Mouse (Mus musculus) thymus, postnatal 36 days (tissue): ENCODE results near the gene Cnga3.
A peak's percentile ranks its signal among the peaks of the same experiment; 100 is the strongest.

ENCODE experiments used
- DNase-seq, 2 experiments: peaks; one replicate each; pipeline ENCODE4 v3.0.0; 2022; ENCODE audit warnings: mixed read lengths in 2 of 2

Gene Cnga3

DNA sequence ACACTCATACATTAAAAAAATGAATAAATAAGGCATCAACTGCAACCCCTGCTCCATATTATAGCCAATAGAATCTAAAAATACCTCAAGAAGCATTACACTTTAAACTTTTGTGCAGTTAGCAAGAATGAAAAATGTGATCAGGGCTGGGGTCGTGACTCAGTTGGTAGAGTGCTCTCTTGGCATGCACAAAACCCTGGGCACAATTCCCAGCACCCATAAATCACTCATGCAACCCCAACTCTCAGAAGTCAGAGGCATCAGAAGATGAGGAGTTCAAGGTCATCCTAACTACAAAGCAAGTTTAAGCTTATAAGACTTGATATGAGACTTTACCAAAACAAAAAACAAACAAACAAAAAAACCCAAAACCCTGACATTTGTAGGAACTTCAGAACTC lies 73.5 kb downstream of the Cnga3 start:
- DNase-seq, result no peak

DNA sequence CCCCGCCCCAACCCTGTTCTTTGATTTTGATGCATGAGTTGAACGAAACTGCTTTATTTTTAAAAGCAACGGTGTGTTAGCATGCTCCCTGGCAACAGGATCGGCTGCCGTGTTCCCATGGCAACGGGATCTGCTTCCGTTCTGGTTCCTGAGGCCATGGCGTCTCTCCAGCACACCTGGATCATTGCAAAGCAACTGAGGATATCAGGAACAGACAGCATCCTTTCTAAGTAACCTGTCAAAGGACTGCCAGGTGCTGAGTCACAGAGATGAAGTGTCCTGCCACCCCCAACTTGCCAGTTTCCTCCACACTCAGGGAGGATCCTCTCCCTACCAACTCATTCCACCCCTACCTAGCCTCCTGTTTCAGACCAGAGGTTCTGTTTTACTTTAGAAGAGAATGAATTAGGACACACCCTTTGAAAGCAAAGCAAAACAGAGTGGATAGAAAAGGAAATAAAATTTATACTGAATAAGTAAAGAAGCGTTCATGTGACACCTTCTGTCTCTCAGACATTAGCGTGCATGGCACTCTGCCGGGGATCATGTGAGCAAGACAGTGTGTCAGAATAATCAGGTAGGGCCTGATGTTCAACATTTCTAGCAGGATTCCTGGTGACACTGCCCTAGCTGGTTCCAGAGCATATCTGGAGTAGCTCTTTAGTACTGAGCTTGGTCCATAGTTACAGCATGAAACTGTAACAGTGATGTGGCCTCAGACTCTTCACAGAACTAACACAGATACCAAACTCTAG lies 74.1 kb downstream of the Cnga3 start:
- DNase-seq, result no peak

- DNase-seq, result no peak
These were observed 74.7 kb downstream of the Cnga3 start for GRCm38 (mm10) chr1:37288941-37289340.

DNA sequence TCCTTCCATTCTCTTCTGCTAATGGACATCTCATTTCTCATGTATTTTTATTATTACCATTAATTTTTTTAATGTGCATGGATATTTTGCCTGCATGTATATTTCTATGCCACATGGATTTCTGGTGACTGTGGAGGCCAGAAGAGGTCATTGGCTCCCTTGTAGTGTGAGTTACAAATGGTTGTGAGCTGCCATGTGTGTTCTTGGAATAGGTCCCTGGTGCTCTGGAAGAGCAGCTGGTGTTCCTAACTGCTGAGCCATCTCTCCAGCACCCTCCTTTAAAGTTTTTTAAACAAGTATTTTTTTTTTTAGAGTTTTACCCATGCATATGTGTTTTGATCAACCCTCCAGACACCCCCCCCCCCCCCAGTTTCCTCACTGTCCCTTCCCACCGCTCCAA lies 82.2 kb downstream of the Cnga3 start:
- no peak for DNase-seq

DNA sequence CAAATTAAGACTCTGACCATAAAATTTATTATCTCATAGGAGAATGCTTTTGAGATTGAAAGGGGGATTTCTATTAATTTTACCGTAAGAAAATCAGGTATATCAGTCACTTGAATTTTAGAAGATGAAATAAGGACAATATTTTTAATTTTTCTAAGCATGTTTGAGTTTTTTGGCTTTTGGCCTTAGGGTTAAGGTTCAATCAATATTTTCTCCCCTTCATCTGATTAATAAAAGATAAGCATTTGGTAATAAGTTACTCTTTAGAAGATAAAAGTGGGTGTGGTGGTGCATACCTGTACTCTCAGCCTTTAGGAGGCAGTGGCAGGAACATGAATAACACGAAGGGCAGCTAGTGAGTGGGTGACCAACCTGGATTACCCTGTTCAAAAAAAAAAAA lies 84.7 kb downstream of the Cnga3 start:
- no peak for DNase-seq

GRCm38 (mm10) chr1:37299540-37300491 lies 85.6 kb downstream of the Cnga3 start, which contains the start of gene Inpp4a:
Inpp4a (plus strand) TSS chr1:37299865.
- DNase-seq, result peak; percentile 93 to 97

DNA sequence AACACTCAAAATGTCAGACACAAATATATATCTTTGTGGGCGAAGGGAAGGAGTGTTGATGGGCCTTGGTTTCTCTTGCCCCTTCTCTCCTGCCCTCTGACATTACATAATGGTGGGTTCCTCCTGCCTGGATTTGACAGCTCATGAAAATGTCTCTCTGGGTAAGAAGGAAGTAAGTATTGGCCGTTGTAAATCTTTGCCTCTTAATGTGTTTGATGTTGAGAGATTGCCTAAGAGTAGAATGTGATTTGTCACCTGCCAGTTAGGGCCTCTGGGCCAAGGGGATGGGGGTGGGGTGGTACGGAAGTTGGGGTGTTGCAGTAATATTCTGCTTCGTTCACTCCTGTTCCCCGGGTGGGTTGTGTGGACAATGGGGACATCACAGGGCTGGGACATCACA lies 86.4 kb downstream of the Cnga3 start:
- peak in 1 of 2 experiments; percentile 28 for DNase-seq

GRCm38 (mm10) chr1:37302801-37303200 lies 88.6 kb downstream of the Cnga3 start:
- DNase-seq, result no peak

DNA sequence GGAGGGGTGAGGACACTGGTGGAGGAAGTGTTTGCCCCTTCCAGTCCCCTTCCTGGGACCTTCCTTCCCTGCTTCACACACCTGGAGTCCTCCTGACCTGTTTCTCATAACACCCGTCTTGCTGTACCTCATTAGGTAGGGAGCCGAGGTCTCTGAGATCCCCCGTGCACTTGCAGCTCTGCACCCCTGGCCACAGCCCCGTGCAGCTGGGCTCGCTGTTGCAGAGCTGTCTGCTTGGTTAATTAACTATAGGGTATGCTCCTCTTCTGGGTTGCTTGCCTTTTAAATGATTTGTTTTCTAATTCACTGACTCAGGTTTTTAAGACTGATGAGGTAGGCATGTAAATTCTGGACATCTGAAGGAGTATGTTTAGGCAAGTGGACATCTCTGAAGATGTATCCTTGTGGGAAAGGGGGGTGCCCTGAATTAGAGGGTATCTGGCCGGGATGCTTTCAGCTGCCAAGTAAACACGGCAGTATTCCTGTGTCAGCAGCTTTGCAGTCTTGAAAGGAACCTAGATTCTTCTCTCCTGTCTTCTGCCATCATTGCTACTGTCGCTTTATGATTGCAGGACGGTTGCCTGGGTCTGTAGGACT lies 91.6 kb downstream of the Cnga3 start:
- no peak for DNase-seq

GRCm38 (mm10) chr1:37307586-37307985 lies 93.4 kb downstream of the Cnga3 start:
- DNase-seq, result no peak

GRCm38 (mm10) chr1:37308021-37308742 lies 93.9 kb downstream of the Cnga3 start:
- peak in 1 of 2 experiments; percentile 7 for DNase-seq

DNA sequence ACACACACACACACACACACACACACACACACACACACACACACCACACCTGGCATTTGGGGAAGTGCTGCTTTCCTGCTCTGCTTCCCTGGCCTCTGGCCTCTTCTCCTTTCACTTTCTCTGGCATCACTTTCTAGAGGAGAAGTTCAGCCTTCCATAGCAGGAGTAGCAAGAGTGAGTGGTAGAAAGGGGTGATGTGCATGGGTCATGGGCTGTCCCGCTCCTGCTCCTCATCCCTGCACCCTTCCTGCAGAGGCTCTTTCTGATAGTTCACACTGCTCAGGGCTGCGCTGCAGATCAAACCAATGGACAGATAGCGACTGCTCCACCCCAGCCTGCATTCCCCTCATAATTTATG lies 94.5 kb downstream of the Cnga3 start:
- no peak for DNase-seq

- no peak for DNase-seq
These were observed 95.8 kb downstream of the Cnga3 start for GRCm38 (mm10) chr1:37309939-37310515.
